Mouse (Mus musculus): ENCODE results near the gene Cyp4a30b. TPM values are rescaled to one million over a fixed set of nuclear protein-coding genes. Genes with fewer than 3 reads are reported as not detected.
"Not testable (repeated sequence)": the region's sequence is repeated elsewhere in the genome, so short reads cannot be mapped to it uniquely, and the experiment has no call there.

Gene Cyp4a30b
- not detected in 2 replicates for polyA plus RNA-seq (2012)

GRCm38 (mm10) chr4:115452304-115452703 is at the start of gene Cyp4a30b:
Gene Cyp4a30b, plus strand, starts transcription at chr4:115452604.
- no peak for TF ChIP-seq GATA1 (IDR thresholded peaks at IDR 0.05; ENCODE audit: low read length)

DNA sequence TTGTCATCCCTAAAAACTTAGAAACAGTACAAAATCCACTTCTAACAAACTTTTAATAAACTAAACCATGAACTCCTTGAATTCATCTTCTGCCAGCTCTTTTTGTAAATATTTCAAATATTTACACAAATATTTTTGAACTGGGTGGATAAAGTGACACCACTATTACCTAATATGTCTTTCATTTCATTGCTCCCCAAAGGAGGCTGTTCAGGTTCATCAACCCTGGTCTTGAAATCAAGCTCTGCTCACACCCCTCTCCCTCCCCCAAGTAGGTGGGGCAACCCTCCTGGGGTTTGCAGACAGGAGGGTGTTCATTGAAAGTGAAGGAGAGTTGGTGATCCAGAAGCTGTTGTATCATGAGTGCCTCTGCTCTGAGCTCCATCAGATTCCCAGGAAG is 41.1 kb upstream of the Cyp4a30b start, which contains the start of gene Cyp4a12b:
Gene Cyp4a12b, plus strand, starts transcription at position 301 of the 400 bp plus-strand sequence.
- not testable (repeated sequence) for TF ChIP-seq GATA1 (IDR thresholded peaks at IDR 0.05; ENCODE audit: low read length)

DNA sequence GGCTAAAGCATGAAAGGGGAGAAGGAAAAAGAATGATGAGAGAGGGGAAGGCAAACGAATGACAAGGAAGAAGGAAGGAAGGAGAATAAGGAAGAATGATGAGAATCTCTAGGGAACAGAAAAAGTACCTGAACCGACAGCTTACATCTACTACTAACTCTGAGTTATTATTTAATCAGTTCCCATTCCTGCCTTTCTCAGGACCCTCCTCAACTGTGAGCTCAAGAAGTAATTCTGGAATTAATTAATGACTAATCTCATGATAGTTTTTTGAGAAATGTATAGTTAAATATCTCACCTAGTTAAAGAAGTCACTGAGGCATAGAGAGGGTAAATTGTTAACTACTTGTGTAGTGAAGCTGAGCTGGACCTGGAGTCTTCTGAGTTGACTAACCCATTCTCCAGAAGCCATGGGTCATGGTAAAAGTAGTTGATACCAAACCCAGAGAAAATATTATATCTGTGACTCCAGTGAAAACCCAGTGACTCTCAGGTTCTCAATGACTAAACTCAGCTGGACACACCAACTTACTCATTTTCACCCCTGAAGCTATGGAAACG is 1.7 kb upstream of the Cyp4a30b start:
- no peak for TF ChIP-seq GATA1 (IDR thresholded peaks at IDR 0.05; ENCODE audit: low read length)

GRCm38 (mm10) chr4:115481006-115481652 is 28.7 kb downstream of the Cyp4a30b start:
- TF ChIP-seq GATA1 (IDR thresholded peaks at IDR 0.05; ENCODE audit: low read length) = no peak

- no peak for TF ChIP-seq GATA1 (IDR thresholded peaks at IDR 0.05; ENCODE audit: low read length)
Measured at GRCm38 (mm10) chr4:115496001-115496400, 43.6 kb downstream of the Cyp4a30b start, which contains the start of gene Cyp4a14. Gene Cyp4a14, minus strand, starts transcription at chr4:115496142.

GRCm38 (mm10) chr4:115497466-115497865 is 45.1 kb downstream of the Cyp4a30b start:
- no peak for TF ChIP-seq GATA1 (IDR thresholded peaks at IDR 0.05; ENCODE audit: low read length)

- TF ChIP-seq GATA1 (IDR thresholded peaks at IDR 0.05; ENCODE audit: low read length) = not testable (repeated sequence)
Measured at GRCm38 (mm10) chr4:115518000-115518399, 65.6 kb downstream of the Cyp4a30b start, which contains the start of gene Cyp4a10. Gene Cyp4a10, plus strand, starts transcription at chr4:115518264.

DNA sequence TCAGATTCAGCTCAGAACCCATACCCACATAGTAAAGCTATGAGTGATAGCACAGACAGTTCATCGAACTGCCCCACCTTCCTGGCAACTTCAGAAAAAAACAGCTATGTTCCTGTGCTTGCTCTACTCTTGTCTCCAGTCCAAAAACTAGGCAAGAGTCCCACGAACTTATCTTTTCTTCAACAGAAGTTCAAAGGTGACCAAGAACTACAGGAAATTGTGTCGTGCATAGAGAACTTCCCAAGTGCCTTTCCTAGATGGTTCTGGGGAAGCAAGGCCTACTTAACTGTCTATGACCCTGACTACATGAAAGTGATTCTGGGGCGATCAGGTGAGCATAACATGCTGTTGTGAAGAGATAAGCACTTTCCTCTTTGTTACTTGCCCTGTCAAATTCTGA is 67.0 kb downstream of the Cyp4a30b start:
- TF ChIP-seq GATA1 (IDR thresholded peaks at IDR 0.05; ENCODE audit: low read length) = no peak

Other genes with a start within 250 kb of the Cyp4a30b start
- not detected in 2 replicates for gene Cyp4a29, start 210.5 kb upstream of the Cyp4a30b start, polyA plus RNA-seq (2012)
- gene Cyp4a12a, start 153.6 kb upstream of the Cyp4a30b start, polyA plus RNA-seq (2012) = not detected in 2 replicates
- gene Cyp4a12b, start 41.0 kb upstream of the Cyp4a30b start, polyA plus RNA-seq (2012) = not detected in 2 replicates
- gene Cyp4a14, start 43.5 kb downstream of the Cyp4a30b start, polyA plus RNA-seq (2012) = not detected in 2 replicates
- not detected in 2 replicates for gene Cyp4a10, start 65.7 kb downstream of the Cyp4a30b start, polyA plus RNA-seq (2012)
- not detected in 2 replicates for gene Cyp4a31, start 111.0 kb downstream of the Cyp4a30b start, polyA plus RNA-seq (2012)
- gene Cyp4a32, start 148.4 kb downstream of the Cyp4a30b start, polyA plus RNA-seq (2012) = not detected in 2 replicates
- gene Cyp4b1, start 195.1 kb downstream of the Cyp4a30b start, polyA plus RNA-seq (2012) = not detected in 2 replicates

Measured in G1E-ER4 (cell line).